Mouse (Mus musculus) forebrain, embryonic 15.5 days (tissue): ENCODE measurements around the gene Babam1. TPM values are rescaled to one million over a fixed set of nuclear protein-coding genes. Genes with fewer than 3 reads are reported as not detected.

Experiments used
- ATAC-seq: fragments of 200-750 bp; cut with Nextera tagmentation; replicated peaks from 2 replicates; pipeline ENCODE4 v1.8.0; 2017; ENCODE audit warnings: mild to moderate bottlenecking, moderate TSS enrichment, moderate library complexity
- H3K27ac ChIP-seq: fragments of 300-500 bp; sonication (generic); replicated peaks from 2 replicates; pipeline ENCODE4 v1.5.1; 2015; ENCODE audit warnings: mild to moderate bottlenecking, inconsistent platforms
- H3K27me3 ChIP-seq: fragments of 300-500 bp; sonication (generic); 2 replicates; pipeline ENCODE4 v1.6.1; 2015; ENCODE audit warnings: inconsistent platforms
- H3K36me3 ChIP-seq: fragments of 300-500 bp; sonication (generic); 2 replicates; pipeline ENCODE4 v1.6.1; 2015; ENCODE audit warnings: mild to moderate bottlenecking, inconsistent platforms
- H3K4me1 ChIP-seq: fragments of 300-500 bp; sonication (generic); 2 replicates; pipeline ENCODE4 v1.6.1; 2015; ENCODE audit warnings: inconsistent platforms
- H3K4me2 ChIP-seq: fragments of 300-500 bp; sonication (generic); replicated peaks from 2 replicates; pipeline ENCODE4 v1.6.1; 2015; ENCODE audit warnings: mild to moderate bottlenecking, inconsistent platforms
- H3K4me3 ChIP-seq: fragments of 300-500 bp; sonication (generic); 2 replicates; pipeline ENCODE4 v1.5.1; 2015; ENCODE audit warnings: mild to moderate bottlenecking, inconsistent platforms
- H3K9ac ChIP-seq: fragments of 300-500 bp; sonication (generic); replicated peaks from 2 replicates; pipeline ENCODE4 v1.6.1; 2015; ENCODE audit warnings: mild to moderate bottlenecking, inconsistent platforms
- H3K9me3 ChIP-seq: fragments of 300-500 bp; sonication (generic); 2 replicates; pipeline ENCODE4 v1.6.1; 2016; ENCODE audit warnings: inconsistent platforms
- WGBS: fragments of 180-500 bp; shearing (Covaris S2); methylation state at CpG from one replicate; pipeline ENCODE4 v1.1.7; 2015; ENCODE audit warnings: mixed read lengths; 5-methylcytosine and 5-hydroxymethylcytosine counted together
- polyA plus RNA-seq: library from polyadenylated mRNA; unstranded; fragments of >200 nt; fragmentation: Nextera tagmentation; extraction: Ambion mirVana; gene quantifications from 2 replicates; pipeline ENCODE4 v1.2.1, GENCODE M21; 2015

The Babam1 gene
- polyA plus RNA-seq, 1 experiment from 2014 or later: 102 TPM

GRCm38 (mm10) chr8:71373000-71373399 is 23.7 kb upstream of the Babam1 start:
- H3K9ac ChIP-seq: no peak overlapping the region
- H3K4me2 ChIP-seq: no peak overlapping the region
- H3K27ac ChIP-seq: no peak overlapping the region
- no peaks in the 10 kb centered on the region for H3K9me3 ChIP-seq
- H3K4me1 ChIP-seq: peaks cover 29% of the 10 kb centered on the region
- H3K4me3 ChIP-seq: no peak overlapping the region
- no peak for ATAC-seq
- no peaks in the 10 kb centered on the region for H3K27me3 ChIP-seq
- peaks cover 15% of the 10 kb centered on the region for H3K36me3 ChIP-seq
- 93% methylated on average over 3 of the region's 3 CpGs for WGBS

GRCm38 (mm10) chr8:71374616-71375206 is 21.9 kb upstream of the Babam1 start:
- Histone ChIP-seq H3K4me3 (no peak overlapping the region), H3K36me3 (peaks cover 11% of the 10 kb centered on the region), H3K27me3 (no peaks in the 10 kb centered on the region), H3K4me1 (peaks cover 32% of the 10 kb centered on the region), H3K9ac (no peak overlapping the region), H3K4me2 (no peak overlapping the region), H3K27ac (no peak overlapping the region), H3K9me3 (no peaks in the 10 kb centered on the region)
- no peak for ATAC-seq
- WGBS: 80% methylated on average over 17 of the region's 17 CpGs

GRCm38 (mm10) chr8:71375581-71376422 is 20.9 kb upstream of the Babam1 start:
- peaks cover 8% of the 10 kb centered on the region for H3K36me3 ChIP-seq
- H3K9me3 ChIP-seq: no peaks in the 10 kb centered on the region
- no peaks in the 10 kb centered on the region for H3K27me3 ChIP-seq
- peak overlapping the region; percentile 43 for H3K4me3 ChIP-seq
- peak overlapping the region; percentile 44 for H3K27ac ChIP-seq
- H3K4me2 ChIP-seq: peak overlapping the region; percentile 78
- 5% methylated on average over 70 of the region's 74 CpGs for WGBS
- 0 out of 2 replicates have a peak, but pooled peaks have one; percentile 0 for ATAC-seq
- H3K4me1 ChIP-seq: peaks cover 38% of the 10 kb centered on the region
- peak overlapping the region; percentile 52 for H3K9ac ChIP-seq

- ATAC-seq: no peak
- H3K9ac ChIP-seq: peak overlapping the region; percentile 52
- H3K27me3 ChIP-seq: peaks cover 6% of the 10 kb centered on the region; the same call in 1 of the 2 replicates
- H3K4me3 ChIP-seq: peak overlapping the region; percentile 43
- 26% methylated on average over 8 of the region's 8 CpGs for WGBS
- peak overlapping the region; percentile 78 for H3K4me2 ChIP-seq
- H3K9me3 ChIP-seq: no peaks in the 10 kb centered on the region
- H3K27ac ChIP-seq: no peak overlapping the region
- peaks cover 44% of the 10 kb centered on the region for H3K4me1 ChIP-seq
- H3K36me3 ChIP-seq: peaks cover 8% of the 10 kb centered on the region
Measured at GRCm38 (mm10) chr8:71376423-71377030, 20.1 kb upstream of the Babam1 start.

- Histone ChIP-seq H3K27ac (no peak overlapping the region), H3K4me2 (0 out of 2 replicates have a peak overlapping the region, but pooled peaks have one; percentile 91), H3K9me3 (no peaks in the 10 kb centered on the region), H3K9ac (no peak overlapping the region), H3K4me3 (no peak overlapping the region), H3K27me3 (peaks cover 6% of the 10 kb centered on the region; the same call in 1 of the 2 replicates), H3K36me3 (peaks cover 5% of the 10 kb centered on the region), H3K4me1 (peaks cover 51% of the 10 kb centered on the region)
- 29% methylated on average over 4 of the region's 4 CpGs for WGBS
- no peak for ATAC-seq
Measured at GRCm38 (mm10) chr8:71379008-71379407, 17.7 kb upstream of the Babam1 start.

- Histone ChIP-seq H3K9ac (no peak overlapping the region), H3K9me3 (no peaks in the 10 kb centered on the region), H3K36me3 (peaks cover under 1% of the 10 kb centered on the region; the same call in 1 of the 2 replicates), H3K4me3 (peak overlapping the region; percentile 66), H3K4me1 (peaks cover 51% of the 10 kb centered on the region), H3K4me2 (peak overlapping the region; percentile 91), H3K27me3 (peaks cover 6% of the 10 kb centered on the region; the same call in 1 of the 2 replicates), H3K27ac (no peak overlapping the region)
- ATAC-seq: no peak
- WGBS: 52% methylated on average over 3 of the region's 3 CpGs
Measured at GRCm38 (mm10) chr8:71379512-71380075, 17.1 kb upstream of the Babam1 start.

- H3K27me3 ChIP-seq: peaks cover 6% of the 10 kb centered on the region; the same call in 1 of the 2 replicates
- no peak for ATAC-seq
- H3K4me2 ChIP-seq: peak overlapping the region; percentile 91
- peaks cover 48% of the 10 kb centered on the region for H3K4me1 ChIP-seq
- H3K9ac ChIP-seq: peak overlapping the region; percentile 75
- WGBS: 1% methylated on average over 72 of the region's 72 CpGs
- no peaks in the 10 kb centered on the region for H3K36me3 ChIP-seq
- peak overlapping the region; percentile 66 for H3K4me3 ChIP-seq
- H3K27ac ChIP-seq: no peak overlapping the region
- H3K9me3 ChIP-seq: no peaks in the 10 kb centered on the region
Measured at GRCm38 (mm10) chr8:71380178-71381171, 16.2 kb upstream of the Babam1 start.

- H3K27ac ChIP-seq: peak within 1 kb of the TSS; percentile 82
- peaks cover 6% of the 10 kb centered on the region; the same call in 1 of the 2 replicates for H3K27me3 ChIP-seq
- under 1% methylated on average over 63 of the region's 89 CpGs for WGBS
- peak; percentile 24; the same call in 1 of the 2 replicates for ATAC-seq
- H3K9ac ChIP-seq: peak within 1 kb of the TSS; percentile 75
- H3K4me1 ChIP-seq: peaks cover 38% of the 10 kb centered on the region
- no peaks in the 10 kb centered on the region for H3K9me3 ChIP-seq
- peak within 1 kb of the TSS; percentile 66 for H3K4me3 ChIP-seq
- H3K36me3 ChIP-seq: no peaks in the 10 kb centered on the region
- peak within 1 kb of the TSS; percentile 91 for H3K4me2 ChIP-seq
Measured at GRCm38 (mm10) chr8:71381421-71381970, 15.2 kb upstream of the Babam1 start, which contains the start of gene Nr2f6. Gene Nr2f6, minus strand, starts transcription at chr8:71381960.

GRCm38 (mm10) chr8:71381971-71382961 is 14.4 kb upstream of the Babam1 start:
- Histone ChIP-seq H3K4me2 (peak overlapping the region; percentile 91), H3K9me3 (no peaks in the 10 kb centered on the region), H3K4me1 (peaks cover 33% of the 10 kb centered on the region), H3K9ac (peak overlapping the region; percentile 75), H3K27me3 (peaks cover 6% of the 10 kb centered on the region; the same call in 1 of the 2 replicates), H3K27ac (peak overlapping the region; percentile 82), H3K4me3 (peak overlapping the region; percentile 66), H3K36me3 (no peaks in the 10 kb centered on the region)
- WGBS: 2% methylated on average over 56 of the region's 80 CpGs
- peak; percentile 75 for ATAC-seq

GRCm38 (mm10) chr8:71383396-71383795 is 13.3 kb upstream of the Babam1 start:
- Histone ChIP-seq H3K27ac (no peak overlapping the region), H3K9me3 (no peaks in the 10 kb centered on the region), H3K9ac (no peak overlapping the region), H3K36me3 (no peaks in the 10 kb centered on the region), H3K4me2 (no peak overlapping the region), H3K4me3 (no peak overlapping the region), H3K4me1 (peaks cover 33% of the 10 kb centered on the region), H3K27me3 (peaks cover 6% of the 10 kb centered on the region; the same call in 1 of the 2 replicates)
- 22% methylated on average over 12 of the region's 12 CpGs for WGBS
- ATAC-seq: no peak
